Comparison of ENCODE assay signal across 8 mouse cellular contexts in genomic region chr9:109073661-109074573, GRCm38 (mm10). TPM values are rescaled to one million over a fixed set of nuclear protein-coding genes. Genes with fewer than 3 reads are reported as not detected.
DNase-seq lines count a peak whose midpoint lies in the region; ATAC-seq and TF ChIP-seq lines count a peak whose summit lies in the region.

Gene Atrip (minus strand): TSS chr9:109074124.

- DNase-seq in gastrocnemius, adult 8-10 months (ENCODE audit: low spot score in 2 of 2): peak; percentile 74 to 78
- peak; percentile 95 for DNase-seq in hindbrain, postnatal 0 days (ENCODE audit: low spot score)
- DNase-seq in left cerebral cortex, adult 2 months (ENCODE audit: extremely low spot score in 1 of 2, low spot score in 2 of 2): peak; percentile 93 to 96
- DNase-seq in retina, postnatal 7 days (ENCODE audit: low read depth, low spot score): peak; percentile 78
- peak; percentile 84 to 87 for DNase-seq in urinary bladder, adult 18-20 months (ENCODE audit: low spot score in 2 of 2)

- H3K9me3 ChIP-seq in hindbrain, postnatal 0 days (ENCODE audit: low read length): no peaks in the 10 kb centered on the region

- intact Hi-C loops in left cerebral cortex, adult 2 months (cut with DNase I): no loop called here

- no peaks in the 10 kb centered on the region for H3K27me3 ChIP-seq in hindbrain, postnatal 0 days (ENCODE audit: insufficient read depth, low read length)

- H3K27ac ChIP-seq in hindbrain, postnatal 0 days: peak within 1 kb of the TSS; percentile 74
- H3K27ac ChIP-seq in left cerebral cortex, adult 2 months: peak within 1 kb of the TSS; percentile 85
- H3K27ac ChIP-seq in macrophage: peak within 1 kb of the TSS; percentile 57

- under 1% methylated on average over 57 of the region's 57 CpGs for WGBS in hindbrain, postnatal 0 days
- WGBS in macrophage (ENCODE audit: missing documents): under 1% methylated on average over 54 of the region's 57 CpGs

- TF ChIP-seq CTCF in hindbrain, postnatal 0 days (IDR thresholded peaks at IDR 0.05; ENCODE audit: low read depth): no peak
- TF ChIP-seq CTCF in left cerebral cortex, adult 2 months (IDR thresholded peaks at IDR 0.05): no peak

- peak within 1 kb of the TSS; percentile 48 for H3K4me3 ChIP-seq in hindbrain, postnatal 0 days (ENCODE audit: low read length)
- peak within 1 kb of the TSS; percentile 80 for H3K4me3 ChIP-seq in left cerebral cortex, adult 2 months
- H3K4me3 ChIP-seq in macrophage (ENCODE audit: inconsistent target): peak within 1 kb of the TSS; percentile 91

- peak within 1 kb of the TSS; percentile 93 for H3K4me2 ChIP-seq in hindbrain, postnatal 0 days (ENCODE audit: low read depth, low read length)

- H3K79me2 ChIP-seq in macrophage (ENCODE audit: inconsistent target): peaks cover 21% of the 10 kb centered on the region

- peaks cover 8% of the 10 kb centered on the region; the same call in 1 of the 2 replicates for H3K36me3 ChIP-seq in hindbrain, postnatal 0 days (ENCODE audit: insufficient read depth, low read length)
- peaks cover 25% of the 10 kb centered on the region for H3K36me3 ChIP-seq in macrophage (ENCODE audit: inconsistent target)

- H3K4me1 ChIP-seq in hindbrain, postnatal 0 days (ENCODE audit: insufficient read depth, low read length): peaks cover 16% of the 10 kb centered on the region

- H3K9ac ChIP-seq in hindbrain, postnatal 0 days (replicated peaks; ENCODE audit: low read length): peak within 1 kb of the TSS; percentile 83

- peak; percentile 99 for ATAC-seq in activated CD4-positive, CD25-positive, alpha-beta regulatory T cell, adult 4 months
- ATAC-seq in common myeloid progenitor, adult 5-6 weeks (replicated peaks; ENCODE audit: low read depth, poor library complexity, severe bottlenecking): peak; percentile 99
- peak; percentile 99 for ATAC-seq in hindbrain, postnatal 0 days

RNA-seq across cellular contexts. Expression of gene Atrip, which starts in this region (rescaled TPM):
- polyA plus RNA-seq in activated CD4-positive, CD25-positive, alpha-beta regulatory T cell, adult 4 months (2017; shearing (Covaris generic)): 10 to 100 TPM; 15.3 to 16.3 TPM
- 20.6 and 22.5 TPM in 2 replicates for total RNA-seq in common myeloid progenitor, adult 5-6 weeks (2017)
- total RNA-seq in gastrocnemius, adult 8-10 months (2022): 10 to 100 TPM in 3 of 4 experiments, 1 to 10 TPM in 1; 8.7 to 11.5 (median 10.7) TPM
- total RNA-seq in hindbrain, postnatal 0 days (2014; rRNA removed): 39.5 and 52.3 TPM in 2 replicates
- 30.6 and 32.2 TPM in 2 replicates for polyA plus RNA-seq in hindbrain, postnatal 0 days (2015; fragmentation: Nextera tagmentation; extraction: Ambion mirVana)
- total RNA-seq in left cerebral cortex, adult 2 months (2021): 10 to 100 TPM; 28.0 to 28.3 TPM
- 10 to 100 TPM; 13.2 to 53.4 (median 28.6) TPM for total RNA-seq in macrophage (2018; cell fraction: chromatin; rRNA removed)
- 1 to 10 TPM; 4.5 to 9.4 (median 7.0) TPM for total RNA-seq in macrophage (2018; cell fraction: cytosol; rRNA removed)
- 10 to 100 TPM; 14.5 to 35.1 (median 26.2) TPM for total RNA-seq in macrophage (2018; cell fraction: nucleus; rRNA removed)
- 6.3 to 9.1 TPM (median 6.5 TPM) in 3 replicates for polyA plus RNA-seq in macrophage (2018)

Comparison
In these comparisons a context has a peak if more than half of its experiments do, and no peak if none do; other contexts are left out.
1. Peak in every context shown above with its lines: DNase-seq, ATAC-seq, H3K4me3 ChIP-seq and H3K27ac ChIP-seq.